Mouse (Mus musculus) urinary bladder, postnatal 10 days (tissue): ENCODE results near the gene Cks1b.

Experiments
- DNase-seq: peaks from one replicate; pipeline ENCODE4 v3.0.0; 2022; ENCODE audit warnings: low spot score

The Cks1b gene

DNA sequence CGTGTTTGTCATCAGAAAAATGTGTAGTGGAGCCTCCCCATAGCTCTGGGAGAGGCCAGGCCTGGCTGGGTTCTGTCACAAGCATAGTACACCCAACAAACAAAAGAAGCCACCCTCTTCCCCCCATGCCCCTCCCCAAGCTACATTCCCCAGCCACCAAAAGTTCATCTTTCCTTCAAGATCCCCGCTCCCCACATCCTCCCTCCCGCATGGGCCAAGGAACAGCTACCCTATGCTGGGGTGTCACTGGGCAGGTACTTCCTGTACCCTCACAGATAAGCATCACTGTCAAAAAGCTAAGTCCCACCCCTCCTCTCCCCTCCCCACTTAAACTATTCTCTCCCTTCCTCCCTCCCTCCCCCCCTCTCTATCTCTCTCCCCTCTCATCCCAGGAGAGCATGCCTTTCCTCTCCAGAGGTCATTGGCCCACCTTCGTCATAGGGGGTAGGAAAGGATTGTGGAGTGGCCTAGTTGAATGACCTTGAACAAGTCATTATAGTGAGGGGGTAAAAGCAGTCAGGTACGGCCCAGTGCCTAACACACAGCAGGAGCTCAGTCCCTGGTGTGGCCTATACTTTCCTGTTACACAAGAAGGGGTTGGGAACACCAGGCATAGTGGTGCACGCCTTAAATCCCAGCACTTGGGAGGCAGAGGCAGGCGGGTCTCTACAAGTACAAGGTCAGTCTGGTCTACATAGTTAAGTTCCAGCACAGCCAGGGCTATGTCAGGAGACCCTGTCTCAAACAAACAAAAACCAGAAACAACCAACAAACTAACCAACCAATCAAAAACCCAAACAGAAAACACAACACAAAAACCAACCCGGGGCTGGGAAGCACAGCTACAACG, 35.9 kb downstream of the Cks1b start:
- no peak for DNase-seq

DNA sequence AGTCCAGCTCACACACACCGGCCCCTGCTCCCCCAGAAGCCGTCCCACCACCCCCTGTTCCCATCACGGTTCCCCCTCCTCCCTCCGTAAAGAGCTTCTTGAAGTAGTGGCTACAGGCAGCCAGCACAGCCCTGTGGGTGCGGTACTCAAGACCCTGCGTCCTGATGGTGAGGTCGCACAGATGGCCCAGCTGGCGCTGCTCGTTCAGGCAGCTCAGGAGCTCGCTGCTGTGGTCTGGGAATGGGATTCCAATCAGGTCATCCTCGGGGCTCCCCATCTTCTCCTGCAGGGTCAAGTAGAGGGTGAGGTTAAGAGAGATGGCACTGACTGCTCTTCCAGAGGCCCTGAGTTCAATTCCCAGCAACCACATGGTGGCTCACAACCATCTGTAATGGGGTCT, 37.0 kb downstream of the Cks1b start:
- DNase-seq, result no peak

DNA sequence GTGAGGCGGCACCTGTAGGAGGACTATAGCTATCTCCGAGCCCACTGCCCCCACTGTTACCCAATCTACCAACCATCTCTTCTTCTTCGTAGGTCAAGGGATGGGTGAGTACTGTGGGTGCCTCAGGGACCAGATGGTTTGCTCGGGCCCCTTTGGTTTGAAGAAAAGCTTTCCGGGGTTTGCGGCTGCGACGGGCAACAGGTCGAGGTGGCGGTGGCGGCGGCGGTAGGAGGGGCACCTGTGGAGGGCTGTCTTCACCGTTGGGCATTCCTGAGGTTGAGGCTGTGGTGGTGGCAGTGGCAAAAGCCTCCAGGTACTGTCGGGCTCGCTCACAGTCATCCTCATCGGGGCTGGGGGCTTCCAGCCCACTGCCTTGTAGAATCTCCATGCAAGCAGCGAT, 37.5 kb downstream of the Cks1b start:
- DNase-seq, result no peak

DNA sequence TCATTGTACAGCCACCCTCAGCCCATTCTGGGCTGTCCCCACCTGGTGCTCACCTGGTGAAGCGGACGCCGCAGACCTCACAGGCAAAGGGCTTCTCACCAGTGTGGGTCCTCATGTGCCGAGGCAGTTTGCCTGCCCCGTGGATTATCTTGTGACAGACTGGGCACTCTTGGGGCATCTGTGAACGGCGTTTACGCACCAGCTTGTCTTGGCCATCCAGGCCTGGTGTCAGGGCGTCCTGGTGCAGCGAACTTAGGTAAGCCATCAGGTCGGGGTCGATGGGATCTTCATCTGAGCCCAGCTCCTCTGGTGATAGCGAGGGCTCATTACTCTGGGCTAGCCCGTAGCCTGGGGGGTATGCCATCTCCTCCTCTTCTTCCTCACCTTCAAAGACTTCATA, 37.9 kb downstream of the Cks1b start:
- DNase-seq, result no peak

DNA sequence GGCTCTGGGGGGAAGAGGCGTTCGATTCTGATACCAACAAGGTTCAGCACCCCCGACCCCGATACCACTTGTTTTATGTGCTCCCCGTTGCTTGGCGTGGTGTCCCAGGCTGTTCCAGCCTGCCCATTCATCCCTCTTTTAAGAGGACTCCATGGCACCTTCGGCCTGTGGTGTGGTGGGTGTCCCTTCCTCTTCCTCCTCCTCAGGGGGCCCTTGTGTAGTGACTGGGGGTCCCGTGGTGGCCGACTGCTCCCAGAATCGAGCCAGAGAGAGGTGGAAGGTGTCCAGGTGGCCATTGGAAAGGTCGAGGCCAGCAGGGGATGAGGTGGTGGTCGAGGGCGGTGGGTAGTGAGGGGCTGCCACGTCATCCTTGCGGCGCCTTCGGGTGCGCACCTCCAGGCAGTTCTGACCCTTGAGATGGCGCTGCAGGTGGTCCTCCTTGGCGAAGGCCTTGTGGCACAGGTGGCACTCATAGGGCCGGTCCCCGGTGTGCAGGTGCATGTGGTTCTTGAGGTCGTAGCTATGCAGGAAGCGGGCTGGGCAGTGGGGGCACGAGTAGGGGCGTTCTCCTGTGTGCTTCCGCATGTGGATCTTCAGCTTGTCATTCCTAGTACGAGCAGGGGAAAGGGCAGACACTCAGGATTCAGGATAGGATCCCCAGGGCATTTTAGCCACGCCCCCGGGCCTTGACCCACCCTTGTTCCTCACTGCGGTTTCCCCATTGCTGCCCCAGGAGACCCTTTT, 38.6 kb downstream of the Cks1b start:
- no peak for DNase-seq

DNA sequence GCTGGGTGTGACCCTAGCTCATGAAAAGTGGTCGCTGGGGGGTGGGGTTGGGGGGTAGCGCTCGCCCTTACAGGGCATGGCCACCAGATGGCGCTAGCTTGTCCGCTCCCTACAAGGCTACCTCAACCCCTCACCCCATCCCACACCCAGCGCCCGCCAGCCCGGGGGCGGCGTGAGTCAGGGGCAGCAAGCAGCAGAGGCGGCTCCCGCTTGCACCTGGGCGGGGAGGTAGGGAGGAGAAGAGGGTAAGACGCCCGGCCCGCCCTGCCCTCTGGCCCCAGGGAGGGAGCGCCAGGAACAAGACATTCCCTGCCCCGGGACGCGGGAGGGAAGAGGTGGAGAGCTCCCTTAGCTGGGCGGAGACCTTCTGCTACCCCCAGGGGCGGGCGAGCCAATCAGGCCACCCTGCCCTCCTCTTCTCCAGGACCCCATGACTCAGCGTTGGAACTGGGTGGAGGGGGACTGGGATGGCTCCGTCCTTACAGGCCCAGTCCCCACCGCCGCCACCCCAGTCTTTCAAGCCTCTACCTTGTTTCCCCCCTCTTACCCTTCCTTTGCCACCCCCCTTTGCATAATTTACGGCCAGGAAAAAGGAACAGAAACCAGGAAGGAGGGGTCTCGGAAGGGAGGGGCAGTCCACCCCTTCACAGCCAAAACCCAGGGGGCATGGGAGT, 39.7 kb downstream of the Cks1b start:
- DNase-seq, result no peak

DNA sequence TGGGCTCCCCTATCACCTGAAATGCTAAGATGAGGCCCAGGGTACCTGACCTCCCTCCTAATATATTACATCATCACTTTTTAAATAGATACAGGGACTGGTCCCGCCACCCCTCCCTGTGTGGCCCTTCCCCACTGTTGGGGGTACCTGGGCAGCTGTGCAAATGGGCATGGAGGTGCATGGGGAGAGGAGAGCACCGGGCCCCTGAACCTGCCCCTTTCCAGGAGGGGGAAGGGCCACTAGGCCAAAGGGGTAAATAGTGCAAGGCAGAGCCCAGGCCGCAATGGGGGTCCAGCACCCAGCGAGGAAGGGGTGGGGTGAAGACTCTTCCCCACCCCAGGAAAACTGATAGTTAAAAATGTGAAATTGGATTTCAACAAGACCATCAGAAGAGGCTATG, 40.4 kb downstream of the Cks1b start:
- DNase-seq, result no peak

DNA sequence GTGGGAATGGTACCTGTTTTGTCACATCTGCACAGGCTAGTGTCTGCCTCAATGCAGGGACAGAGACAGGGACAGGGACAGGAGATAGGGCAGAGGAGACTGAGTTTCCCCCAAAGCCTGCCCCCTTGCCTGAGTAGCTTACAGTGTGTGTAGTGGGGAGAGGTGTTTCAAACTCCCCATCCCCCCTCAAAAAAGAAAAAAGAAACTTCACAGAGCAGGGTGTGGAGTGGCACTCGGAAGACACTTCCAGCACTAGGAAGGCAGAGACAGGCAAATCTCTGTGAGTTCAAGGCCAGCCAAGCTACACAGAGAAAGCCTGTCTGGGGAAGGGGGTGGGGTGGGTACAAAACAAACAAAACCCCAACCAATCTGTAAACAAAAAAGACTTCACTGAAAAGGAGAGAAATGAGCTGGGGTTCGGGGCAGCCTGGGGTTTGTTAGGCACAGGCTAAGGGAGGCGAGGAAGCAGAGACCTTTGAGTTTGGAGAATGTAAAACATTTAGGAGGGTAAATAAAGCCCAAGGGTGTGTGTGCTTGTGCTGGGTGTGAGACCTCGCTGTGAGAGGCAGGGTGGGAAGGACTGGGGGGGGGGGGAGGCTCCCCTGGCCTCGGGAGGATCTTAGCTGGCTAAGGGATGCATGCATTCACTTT, 44.5 kb downstream of the Cks1b start:
- DNase-seq, result no peak

DNA sequence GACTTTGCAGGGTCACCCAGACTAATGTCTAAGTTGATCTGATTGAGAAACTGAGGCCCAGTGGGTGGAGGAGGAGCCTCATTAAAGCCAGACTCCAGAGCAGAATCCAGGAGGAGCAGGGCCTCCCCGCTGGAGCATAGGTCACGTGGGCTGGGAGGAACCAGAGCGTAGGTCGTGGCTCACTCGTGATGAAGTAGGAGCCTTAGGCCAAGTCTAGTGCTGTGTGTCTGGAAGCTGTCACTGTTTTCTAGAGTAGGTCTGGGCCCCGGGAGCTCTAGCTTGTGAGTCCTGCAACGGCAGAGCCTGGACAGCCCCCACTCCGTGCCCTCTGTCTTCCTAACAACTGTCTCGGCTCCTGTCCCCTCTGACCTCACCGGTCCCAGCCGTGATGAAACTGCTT, 50.8 kb downstream of the Cks1b start:
- no peak for DNase-seq

DNA sequence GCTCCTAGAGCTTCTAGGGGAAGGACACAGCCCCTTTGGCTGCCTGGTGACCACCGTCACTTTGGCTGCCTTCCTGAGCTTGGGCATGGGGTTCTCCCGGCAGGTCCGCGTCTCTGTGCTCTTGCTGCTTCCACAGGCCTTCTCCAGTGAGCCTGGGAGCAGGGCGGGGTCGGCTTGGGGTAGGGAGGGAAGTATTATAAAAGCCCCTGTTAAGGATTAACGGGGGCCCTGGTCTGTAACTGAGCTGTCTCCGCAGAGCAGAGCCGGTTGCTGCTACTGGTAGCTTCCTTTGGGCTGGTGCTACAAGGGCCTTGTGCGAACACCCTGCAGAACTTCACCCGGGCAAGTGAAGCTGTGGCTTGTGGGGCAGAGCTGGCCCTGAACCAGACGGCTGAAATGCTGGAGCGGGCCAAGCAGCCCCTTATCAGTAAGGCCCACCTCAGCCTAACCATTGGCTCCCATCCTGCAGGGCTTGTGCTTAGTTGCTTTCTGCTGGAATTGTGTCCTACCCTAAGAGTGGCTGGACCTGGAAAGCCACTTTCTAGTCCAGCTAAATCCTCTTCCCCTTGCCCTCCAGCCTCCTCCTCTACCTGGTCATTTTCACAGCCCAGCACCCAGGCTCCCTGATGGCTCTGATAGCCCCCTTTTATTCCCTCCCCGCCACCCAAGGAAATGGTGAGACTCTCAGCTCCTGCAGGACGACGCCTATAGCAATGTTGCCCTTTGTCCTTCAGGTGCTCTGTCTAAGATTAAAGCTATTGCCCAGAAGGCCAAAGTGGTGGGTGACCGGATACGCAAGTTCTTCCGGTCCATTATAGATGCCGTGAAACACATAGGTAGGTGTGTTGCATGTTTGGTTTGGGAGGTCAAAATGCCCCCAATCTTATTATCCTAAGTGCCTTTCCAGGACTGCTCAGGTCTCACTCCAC, 52.4 kb downstream of the Cks1b start:
- DNase-seq, result no peak
